Mouse (Mus musculus): ENCODE measurements around the gene Gm48552. TPM values are rescaled to one million over a fixed set of nuclear protein-coding genes. Genes with fewer than 3 reads are reported as not detected.

The Gm48552 gene
- polyA plus RNA-seq (2016; fragmentation: Nextera tagmentation; extraction: Ambion mirVana), result 1.0 and 2.5 TPM in 2 replicates

DNA sequence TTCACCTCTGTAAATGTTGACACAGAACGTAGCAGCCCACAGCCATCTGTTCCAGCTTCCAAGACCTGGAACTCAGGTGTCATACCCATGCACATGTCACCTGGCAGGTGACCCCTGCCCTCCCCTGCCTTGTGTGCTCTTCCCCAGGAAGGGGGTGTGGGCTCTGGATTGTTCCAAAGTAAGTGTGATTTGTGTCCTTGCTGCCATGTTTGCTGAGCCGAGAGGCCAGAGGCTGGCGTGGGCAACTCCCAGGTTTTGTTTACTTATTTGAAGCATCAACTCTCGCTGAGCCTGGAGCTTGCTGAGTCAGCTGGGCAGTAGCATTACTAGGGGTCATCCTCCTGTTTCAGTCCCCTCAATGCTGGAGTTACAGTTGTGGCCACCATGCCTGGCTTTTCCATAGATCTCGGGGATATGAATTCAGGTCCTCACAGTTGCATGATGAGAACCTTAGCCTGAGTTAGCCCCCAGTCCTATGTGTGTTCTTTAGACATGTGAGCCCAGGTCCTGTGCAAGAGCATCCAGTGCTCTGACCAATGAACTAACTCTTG, at the start of gene Gm48552:
Gene Gm48552 (plus strand): TSS at position 501 of the 551 bp plus-strand sequence.
- Histone ChIP-seq H3K4me3 (no peak within 1 kb of the TSS), H3K27me3 (ENCODE audit: insufficient read depth, poor library complexity, severe bottlenecking) (peaks cover 7% of the 10 kb centered on the region), H3K36me3 (peaks cover 46% of the 10 kb centered on the region), H3K4me1 (replicated peaks) (peaks cover 51% of the 10 kb centered on the region), H3K27ac (peak within 1 kb of the TSS; percentile 37), H3K9me3 (no peaks in the 10 kb centered on the region)
- 91% methylated on average over 5 of the region's 5 CpGs for WGBS
- DNase-seq (ENCODE audit: low spot score), result no peak

DNA sequence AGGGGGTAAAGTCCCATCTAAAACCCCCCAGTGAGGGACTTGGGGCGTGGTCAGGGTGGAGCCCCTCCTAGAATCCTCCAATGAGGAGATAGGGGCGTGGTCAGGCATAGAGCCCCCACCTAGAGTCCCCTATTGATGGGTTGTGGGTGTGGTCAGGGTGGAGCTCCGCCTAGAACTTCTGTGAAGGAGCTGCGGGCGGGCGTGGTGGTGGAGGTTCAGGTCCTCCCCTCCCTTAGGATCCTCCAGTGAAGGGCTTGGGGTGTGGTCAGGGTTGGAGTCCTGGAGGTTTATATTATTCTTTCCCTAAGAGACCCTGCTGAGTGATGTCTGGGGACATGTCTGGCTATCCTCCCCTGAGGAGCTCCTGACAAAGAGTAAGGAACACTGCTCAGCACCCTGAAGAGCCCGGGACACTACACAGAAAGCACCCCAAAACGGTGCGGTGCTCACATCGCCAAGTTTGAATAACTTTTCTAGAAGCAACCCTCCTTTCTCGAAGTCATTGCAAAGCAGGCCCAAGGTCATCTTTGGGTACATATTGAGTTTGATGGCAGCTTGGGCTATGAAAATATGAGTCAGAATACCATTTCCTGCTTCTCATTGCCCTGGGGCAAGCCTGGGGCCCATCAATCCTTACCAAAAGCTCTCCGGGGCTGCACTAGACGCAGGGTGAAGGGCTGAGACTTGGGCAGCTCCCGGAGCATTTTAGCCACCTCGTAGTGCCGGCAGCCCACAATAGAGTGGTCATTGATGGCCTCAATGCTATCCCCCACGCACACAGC, 48.1 kb upstream of the Gm48552 start:
- peaks cover 89% of the 10 kb centered on the region for H3K27me3 ChIP-seq (ENCODE audit: insufficient read depth, poor library complexity, severe bottlenecking)
- H3K4me1 ChIP-seq (replicated peaks), result peaks cover 42% of the 10 kb centered on the region
- 35% methylated on average over 17 of the region's 17 CpGs for WGBS
- no peak for DNase-seq (ENCODE audit: low spot score)
- 0 out of 2 replicates have a peak overlapping the region, but pooled peaks have one; percentile 5 for H3K4me3 ChIP-seq
- no peak overlapping the region for H3K27ac ChIP-seq
- peaks cover 8% of the 10 kb centered on the region for H3K36me3 ChIP-seq
- H3K9me3 ChIP-seq, result no peaks in the 10 kb centered on the region

DNA sequence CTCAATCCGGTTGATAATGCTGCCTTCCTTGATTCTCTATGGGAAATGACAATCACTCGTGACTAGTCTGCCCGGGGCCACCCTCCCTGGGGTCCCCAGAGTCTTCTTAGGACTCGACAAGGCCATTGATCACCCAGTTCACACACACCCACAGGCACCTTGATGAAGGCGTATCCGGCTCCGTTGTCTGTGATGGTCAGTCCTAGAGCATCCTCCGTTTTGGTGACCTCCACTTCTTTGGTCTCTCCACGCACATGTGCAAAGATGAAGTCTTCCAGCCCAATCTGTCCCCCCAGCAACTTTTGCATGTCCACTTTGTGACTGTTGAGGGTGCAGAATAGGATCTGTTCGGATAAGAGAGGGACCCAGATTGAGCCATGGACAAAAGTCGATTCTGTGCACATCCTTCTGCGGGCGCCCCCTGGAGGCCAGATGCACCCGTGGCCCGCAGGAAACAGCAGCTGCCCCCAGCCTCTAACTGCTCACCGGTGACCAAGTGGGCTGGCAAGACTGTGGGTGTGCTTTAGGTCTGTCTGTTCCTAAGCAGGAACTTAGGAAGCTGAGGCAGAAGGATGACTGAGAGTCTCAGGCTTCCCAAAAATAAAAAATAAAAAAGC, 47.4 kb upstream of the Gm48552 start:
- Histone ChIP-seq H3K4me3 (0 out of 2 replicates have a peak overlapping the region, but pooled peaks have one; percentile 5), H3K9me3 (no peaks in the 10 kb centered on the region), H3K27me3 (ENCODE audit: insufficient read depth, poor library complexity, severe bottlenecking) (peaks cover 91% of the 10 kb centered on the region), H3K27ac (no peak overlapping the region), H3K36me3 (peaks cover 15% of the 10 kb centered on the region), H3K4me1 (replicated peaks) (peaks cover 41% of the 10 kb centered on the region)
- 32% methylated on average over 16 of the region's 16 CpGs for WGBS
- peak; percentile 74 for DNase-seq (ENCODE audit: low spot score)

DNA sequence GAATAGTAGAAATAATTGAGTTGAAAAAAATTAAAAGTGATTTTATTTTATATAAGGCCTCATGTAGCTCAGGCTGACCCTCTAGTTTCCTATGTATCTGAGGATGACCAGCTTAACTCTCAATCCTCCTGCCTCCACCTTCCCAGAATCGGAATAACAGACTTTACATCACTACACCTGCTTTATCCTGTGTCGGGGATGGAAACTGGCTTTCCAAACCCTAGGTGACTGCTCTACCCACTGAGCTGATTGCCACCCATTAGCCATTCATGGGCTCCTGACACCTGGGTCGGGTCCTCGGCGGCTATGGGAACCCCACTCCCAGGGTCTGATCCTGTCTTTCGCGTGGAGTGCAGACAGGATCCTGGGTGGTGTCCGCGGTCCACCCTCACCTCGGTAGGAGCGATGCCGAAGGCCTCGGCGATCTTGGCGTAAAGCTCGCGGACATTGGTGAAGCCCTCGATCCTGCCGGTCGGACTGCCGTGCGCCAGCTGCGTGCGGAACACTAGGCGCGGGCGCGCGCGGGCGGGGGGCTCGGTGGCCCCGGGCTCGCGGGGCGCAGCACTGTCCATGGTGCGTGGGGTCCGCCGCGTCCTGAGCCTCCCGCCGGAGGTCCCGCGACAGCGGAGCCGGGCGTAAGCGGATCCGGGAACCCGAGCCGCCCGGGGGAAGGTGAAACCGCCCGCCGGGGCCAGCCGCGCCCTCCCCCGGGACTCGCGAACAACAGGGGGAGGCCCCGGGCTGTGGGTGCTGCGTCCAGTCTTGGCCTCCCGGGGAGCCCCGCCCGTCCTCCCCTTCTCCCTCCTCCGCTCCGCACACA, 45.9 kb upstream of the Gm48552 start, which contains the start of gene Gipc3:
Gene Gipc3 (minus strand): TSS at position 581 of the 820 bp plus-strand sequence.
- Histone ChIP-seq H3K4me1 (replicated peaks) (peaks cover 49% of the 10 kb centered on the region), H3K4me3 (peak within 1 kb of the TSS; percentile 56), H3K36me3 (peaks cover 26% of the 10 kb centered on the region), H3K27me3 (ENCODE audit: insufficient read depth, poor library complexity, severe bottlenecking) (peaks cover 91% of the 10 kb centered on the region), H3K27ac (peak within 1 kb of the TSS; percentile 66; the same call in 1 of the 2 replicates), H3K9me3 (no peaks in the 10 kb centered on the region)
- 8% methylated on average over 58 of the region's 67 CpGs for WGBS
- DNase-seq (ENCODE audit: low spot score), result no peak

DNA sequence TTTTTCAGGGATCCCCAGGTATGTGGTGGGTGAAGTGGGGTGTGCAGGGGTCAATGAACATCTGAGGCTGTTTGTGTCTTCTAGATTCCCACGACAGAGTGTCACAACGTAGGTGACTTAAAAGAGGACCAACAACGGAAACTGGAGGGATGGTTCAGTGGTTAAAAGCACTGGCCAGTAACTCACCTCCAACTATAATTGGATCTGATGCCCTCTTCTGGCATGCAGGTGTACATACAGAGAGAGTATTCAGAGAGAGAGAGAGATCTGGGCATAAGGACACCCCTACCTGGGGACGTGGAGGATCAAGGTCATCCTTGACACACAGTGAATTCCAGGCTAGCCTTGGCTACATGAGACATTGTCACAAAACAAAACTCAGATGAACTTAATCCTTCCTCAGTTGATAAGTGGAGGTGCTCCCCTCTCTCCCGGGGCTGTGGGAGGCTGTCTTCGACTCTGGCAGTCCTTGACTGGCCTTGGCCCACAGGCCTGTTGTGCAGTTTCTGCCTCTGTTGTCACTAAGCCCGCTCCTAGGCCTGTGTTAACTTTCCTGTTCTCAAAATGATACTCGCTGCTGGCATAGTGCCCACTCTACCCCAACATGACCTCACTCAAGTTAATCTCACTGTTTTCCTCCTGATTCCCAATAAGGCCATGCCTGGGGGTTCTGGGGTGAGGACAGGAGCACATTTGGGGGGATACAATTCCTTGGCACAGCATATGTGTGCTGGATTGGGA, 44.2 kb upstream of the Gm48552 start:
- Histone ChIP-seq H3K4me1 (replicated peaks) (peaks cover 61% of the 10 kb centered on the region), H3K27me3 (ENCODE audit: insufficient read depth, poor library complexity, severe bottlenecking) (peaks cover 93% of the 10 kb centered on the region), H3K4me3 (no peak overlapping the region), H3K27ac (no peak overlapping the region), H3K9me3 (no peaks in the 10 kb centered on the region), H3K36me3 (peaks cover 38% of the 10 kb centered on the region)
- no peak for DNase-seq (ENCODE audit: low spot score)
- WGBS, result 55% methylated on average over 8 of the region's 8 CpGs

DNA sequence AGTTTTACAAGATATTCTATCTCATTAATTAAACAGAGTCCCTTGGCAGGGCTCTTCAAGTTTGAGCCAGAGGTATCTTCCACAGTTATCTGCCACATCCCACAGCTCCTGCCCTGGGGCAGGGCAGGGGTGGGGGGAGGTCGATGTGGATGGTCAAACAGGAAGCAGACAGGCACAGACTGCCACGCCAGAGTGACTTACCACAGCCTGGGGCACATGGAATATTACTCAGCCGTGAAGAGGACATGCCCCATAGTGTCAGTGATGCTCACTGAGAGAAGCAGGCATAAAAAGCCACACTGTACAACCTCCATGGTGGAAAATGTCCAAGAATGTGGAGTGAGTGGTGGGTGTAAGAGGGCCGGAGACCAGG, 43.7 kb upstream of the Gm48552 start:
- Histone ChIP-seq H3K4me1 (replicated peaks) (peaks cover 63% of the 10 kb centered on the region), H3K27ac (no peak overlapping the region), H3K36me3 (peaks cover 38% of the 10 kb centered on the region), H3K27me3 (ENCODE audit: insufficient read depth, poor library complexity, severe bottlenecking) (peaks cover 90% of the 10 kb centered on the region), H3K9me3 (no peaks in the 10 kb centered on the region), H3K4me3 (no peak overlapping the region)
- no peak for DNase-seq (ENCODE audit: low spot score)
- 86% methylated on average over 4 of the region's 4 CpGs for WGBS

DNA sequence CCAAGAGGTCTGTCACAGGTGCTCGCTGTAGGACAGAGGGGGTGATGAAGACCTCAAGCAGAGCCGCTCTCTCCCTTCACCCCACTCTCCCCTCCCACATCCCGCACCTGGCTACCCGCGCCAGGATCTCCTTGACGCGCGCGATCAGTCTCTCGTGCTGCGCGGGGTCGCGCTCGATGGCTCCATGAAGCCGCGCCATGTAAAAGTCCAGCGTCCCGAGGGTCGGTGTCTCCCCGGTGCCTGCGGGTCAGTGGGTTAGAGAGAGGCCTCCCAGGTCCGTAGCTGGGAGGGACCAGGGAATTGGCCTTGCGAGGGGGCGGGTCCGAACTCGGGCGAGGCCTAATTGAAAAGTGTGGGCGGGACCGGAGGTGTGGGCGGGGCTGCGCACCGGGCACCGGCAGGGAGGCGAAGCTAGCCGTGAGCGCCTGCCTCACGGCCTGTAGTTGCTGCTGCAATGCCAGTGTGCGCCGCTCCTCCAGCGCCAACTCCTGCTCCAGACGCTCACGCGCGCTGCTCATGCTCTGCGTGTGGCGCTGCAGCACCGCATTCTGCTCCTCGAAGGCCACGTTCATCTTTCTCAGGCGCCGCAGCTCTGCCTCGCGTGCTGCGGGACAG, 42.2 kb upstream of the Gm48552 start:
- Histone ChIP-seq H3K4me3 (peak overlapping the region; percentile 46), H3K4me1 (replicated peaks) (peaks cover 56% of the 10 kb centered on the region), H3K27me3 (ENCODE audit: insufficient read depth, poor library complexity, severe bottlenecking) (peaks cover 75% of the 10 kb centered on the region), H3K27ac (peak overlapping the region; percentile 17; the same call in 1 of the 2 replicates), H3K36me3 (peaks cover 38% of the 10 kb centered on the region), H3K9me3 (no peaks in the 10 kb centered on the region)
- peak; percentile 73 for DNase-seq (ENCODE audit: low spot score)
- WGBS, result 6% methylated on average over 55 of the region's 55 CpGs

DNA sequence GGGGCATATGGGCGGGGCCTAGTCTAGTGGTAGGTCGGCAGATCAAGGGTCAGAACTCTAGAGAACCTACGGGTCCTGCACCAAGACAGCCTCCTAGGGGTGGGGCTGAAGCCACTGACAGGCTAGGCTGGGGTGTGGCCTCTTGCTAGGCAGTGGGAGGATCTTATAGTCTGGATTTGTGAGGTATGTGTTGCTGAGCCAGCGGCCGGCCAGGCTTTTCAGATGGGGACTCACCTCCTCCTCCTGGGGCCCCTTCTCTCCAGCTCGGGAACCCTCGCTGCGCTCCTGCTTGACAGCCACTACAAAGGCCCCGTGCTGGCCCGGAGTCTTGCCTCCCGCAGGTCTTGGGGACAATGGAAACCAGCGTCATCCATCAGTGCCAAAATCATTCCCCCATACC, 39.7 kb upstream of the Gm48552 start:
- 4% methylated on average over 12 of the region's 12 CpGs for WGBS
- Histone ChIP-seq H3K4me3 (peak overlapping the region; percentile 92), H3K9me3 (no peaks in the 10 kb centered on the region), H3K36me3 (peaks cover 38% of the 10 kb centered on the region), H3K27me3 (ENCODE audit: insufficient read depth, poor library complexity, severe bottlenecking) (peaks cover 50% of the 10 kb centered on the region), H3K27ac (peak overlapping the region; percentile 89), H3K4me1 (replicated peaks) (peaks cover 47% of the 10 kb centered on the region)
- DNase-seq (ENCODE audit: low spot score), result peak; percentile 47

DNA sequence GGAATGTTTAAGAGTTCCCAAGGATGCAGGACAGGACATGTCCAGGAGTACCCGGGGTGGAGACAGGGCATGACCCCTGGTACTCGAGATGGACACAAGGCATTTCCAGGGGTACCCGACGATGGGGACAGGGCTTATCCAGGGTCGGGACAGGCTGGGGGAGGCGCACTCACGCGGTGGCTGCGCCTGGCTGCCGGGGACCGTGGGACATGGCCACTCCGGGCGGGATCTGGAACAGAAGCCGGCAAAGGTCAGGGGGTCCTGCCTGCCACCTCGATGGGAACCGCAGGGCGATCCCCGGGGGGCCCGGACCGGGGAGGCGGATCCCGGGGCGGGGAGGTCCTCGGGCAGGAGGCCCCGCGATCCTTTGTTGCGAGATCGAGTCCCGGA, 38.8 kb upstream of the Gm48552 start:
- peak overlapping the region; percentile 89 for H3K27ac ChIP-seq
- H3K36me3 ChIP-seq, result peaks cover 38% of the 10 kb centered on the region
- peak overlapping the region; percentile 92 for H3K4me3 ChIP-seq
- H3K4me1 ChIP-seq (replicated peaks), result peaks cover 55% of the 10 kb centered on the region
- H3K27me3 ChIP-seq (ENCODE audit: insufficient read depth, poor library complexity, severe bottlenecking), result peaks cover 42% of the 10 kb centered on the region
- DNase-seq (ENCODE audit: low spot score), result no peak
- WGBS, result under 1% methylated on average over 29 of the region's 29 CpGs
- H3K9me3 ChIP-seq, result no peaks in the 10 kb centered on the region

DNA sequence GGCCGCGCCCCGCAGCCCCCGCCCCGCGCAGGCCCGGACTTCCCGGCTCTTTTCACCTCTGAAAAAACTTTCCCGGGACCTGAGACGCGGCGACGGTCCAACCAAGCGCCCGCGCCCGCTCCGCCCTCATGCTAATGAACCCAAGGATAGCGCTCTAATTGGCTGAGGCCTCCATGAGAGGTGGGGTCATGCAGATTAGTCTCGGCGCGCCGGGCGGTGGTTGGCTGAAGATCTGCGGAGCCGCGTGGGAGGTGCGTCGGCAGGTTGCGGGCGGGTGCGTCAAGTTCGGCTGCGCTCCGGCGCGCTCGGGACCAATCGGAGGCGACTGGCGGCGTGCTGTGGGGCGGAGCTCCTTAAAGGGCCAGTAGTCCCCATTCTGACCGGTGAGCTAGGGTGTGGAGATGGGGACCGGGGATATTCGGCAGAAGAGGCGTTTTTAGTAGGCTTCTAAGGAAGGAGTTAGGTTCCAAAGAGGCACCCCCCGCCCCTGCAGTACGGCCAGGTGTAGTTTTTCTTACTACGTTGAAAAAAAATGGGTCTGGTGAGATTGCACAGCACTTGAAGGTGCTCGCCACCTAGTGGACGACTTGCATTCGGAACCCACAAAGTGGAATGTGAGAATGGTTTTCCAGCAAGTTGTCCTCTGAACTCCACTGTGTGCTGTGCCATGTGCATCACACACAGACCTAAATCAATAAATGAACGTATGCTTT, 38.3 kb upstream of the Gm48552 start, which contains the start of gene Hmg20b:
Gene Hmg20b (minus strand): TSS at position 130 of the 713 bp plus-strand sequence.
- no peaks in the 10 kb centered on the region for H3K9me3 ChIP-seq
- H3K27me3 ChIP-seq (ENCODE audit: insufficient read depth, poor library complexity, severe bottlenecking), result peaks cover 39% of the 10 kb centered on the region
- peak; percentile 100 for DNase-seq (ENCODE audit: low spot score)
- H3K4me3 ChIP-seq, result peak within 1 kb of the TSS; percentile 92
- peaks cover 32% of the 10 kb centered on the region for H3K36me3 ChIP-seq
- H3K27ac ChIP-seq, result peak within 1 kb of the TSS; percentile 89
- peaks cover 57% of the 10 kb centered on the region for H3K4me1 ChIP-seq (replicated peaks)
- WGBS, result under 1% methylated on average over 54 of the region's 54 CpGs

DNA sequence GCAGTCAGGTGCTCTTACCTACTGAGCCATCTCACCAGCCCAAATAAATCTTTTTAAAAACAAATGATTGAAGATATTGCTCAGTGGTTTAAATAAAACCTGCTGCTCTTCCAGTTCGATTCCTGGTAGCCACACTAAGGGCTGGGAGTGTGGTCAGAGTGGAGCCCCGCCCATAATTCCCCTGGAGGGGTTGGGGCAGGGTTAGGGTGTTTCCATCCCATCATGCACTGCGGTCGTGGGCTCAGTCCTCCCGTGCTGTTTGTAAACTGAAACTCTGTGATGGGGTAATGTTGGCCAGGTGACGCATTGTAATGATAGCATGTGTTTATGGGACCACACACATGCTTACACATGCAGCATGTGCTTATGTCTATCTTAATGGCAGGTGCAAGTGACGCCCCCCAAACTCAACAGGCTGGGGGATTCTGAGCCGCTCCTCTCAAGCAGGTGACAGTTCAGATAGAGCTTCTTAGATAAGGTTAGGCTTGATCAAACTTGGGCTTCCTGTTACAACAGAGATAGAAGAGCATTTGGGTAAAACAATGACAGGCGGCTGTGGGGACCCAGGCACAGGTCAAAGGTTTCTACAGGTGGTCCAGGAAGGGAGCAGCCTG, 37.0 kb upstream of the Gm48552 start:
- H3K27ac ChIP-seq, result no peak overlapping the region
- peaks cover 20% of the 10 kb centered on the region for H3K36me3 ChIP-seq
- no peak for DNase-seq (ENCODE audit: low spot score)
- no peaks in the 10 kb centered on the region for H3K9me3 ChIP-seq
- H3K4me1 ChIP-seq (replicated peaks), result peaks cover 57% of the 10 kb centered on the region
- H3K4me3 ChIP-seq, result no peak overlapping the region
- peaks cover 39% of the 10 kb centered on the region for H3K27me3 ChIP-seq (ENCODE audit: insufficient read depth, poor library complexity, severe bottlenecking)
- WGBS, result 27% methylated on average over 9 of the region's 9 CpGs

Data from hindbrain, embryonic 10.5 days (tissue).